Mouse (Mus musculus) liver, embryonic 14.5 days (tissue): ENCODE measurements at regions not wholly inside any gene's neighbourhood (a gene's known extent, or its start where the extent isn't known, plus 50 kb on each side); places are given as distances from the start of the nearest gene placed in this dataset.

Experiments used
- CTCF ChIP-seq: IDR thresholded peaks from 2 replicates; pipeline ENCODE4 v1.5.1; 2016; ENCODE audit warnings: antibody characterized with exemption, low read depth, control low read depth
- EP300 ChIP-seq: IDR thresholded peaks from 2 replicates; pipeline ENCODE4 v1.6.1; 2016; ENCODE audit warnings: antibody characterized with exemption, low read depth

DNA sequence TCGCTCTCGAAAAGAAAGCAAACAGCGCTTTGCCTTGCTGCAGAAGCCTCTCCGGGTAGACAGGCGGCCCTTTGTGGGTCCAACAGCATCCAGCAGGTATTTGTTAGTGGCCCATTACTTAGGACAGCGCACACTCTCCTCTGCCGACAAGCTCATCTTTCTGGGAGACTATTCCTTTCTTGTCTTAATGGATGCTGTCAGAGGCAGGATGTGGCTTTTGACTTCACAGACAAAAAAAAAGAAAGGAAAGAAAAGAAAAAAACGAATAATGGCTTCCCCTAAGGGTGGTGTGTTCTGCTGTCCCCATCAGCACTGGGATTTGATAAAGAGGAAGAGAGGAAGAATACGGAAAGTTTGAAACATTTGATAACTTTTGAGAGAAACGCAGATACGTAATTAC, 94.7 kb upstream of the Jarid2 start:
- TF ChIP-seq CTCF, result no peak
- no peak for TF ChIP-seq EP300
